Mouse (Mus musculus) cerebellum, adult 2 months (tissue): ENCODE data around the gene Bfsp2.

ENCODE experiments used
- CTCF ChIP-seq: fragments of 200-500 bp; IDR thresholded peaks from 2 replicates; pipeline ENCODE4 v1.5.1; 2011; ENCODE audit warnings: low read depth, mild to moderate bottlenecking, control low read depth, low read length, moderate library complexity, borderline replicate concordance; ENCODE audit not compliant: insufficient read depth
- POLR2A ChIP-seq: fragments of 200-500 bp; IDR thresholded peaks from 2 replicates; pipeline ENCODE4 v1.6.1; 2011; ENCODE audit warnings: low read length, control low read depth, borderline replicate concordance; ENCODE audit not compliant: insufficient read depth

GRCm38 (mm10) chr9:103384141-103384796, 96.0 kb downstream of the Bfsp2 start:
- TF ChIP-seq POLR2A = no peak
- no peak for TF ChIP-seq CTCF
